9 mouse cellular contexts compared by ENCODE assay signal in genomic region chr2:121507951-121508330, GRCm38 (mm10). TPM values are rescaled to one million over a fixed set of nuclear protein-coding genes. Genes with fewer than 3 reads are reported as not detected.
A peak's percentile ranks its signal among the peaks of the same experiment; 100 is the strongest.
DNase-seq lines count a peak whose midpoint lies in the region; ATAC-seq lines count a peak whose summit lies in the region.
"Had no signal": no experiment of that assay in that cellular context is flagged by ENCODE, and none has a peak within 500 bp of the region (broad histone marks: within the 10 kb centered on the region; RNA-seq: fewer than 3 reads in every experiment).

No protein-coding gene starts in this region.

- no peaks in the 10 kb centered on the region for H3K27me3 ChIP-seq in neural tube, embryonic 11.5 days (ENCODE audit: control insufficient read depth, insufficient read depth, low read length)
- H3K27me3 ChIP-seq in forebrain, embryonic 16.5 days (replicated peaks; ENCODE audit: control insufficient read depth, insufficient read depth, low read length), result no peaks in the 10 kb centered on the region
- H3K27me3 ChIP-seq in liver, embryonic 16.5 days (ENCODE audit: control insufficient read depth, insufficient read depth, low read depth, low read length), result no peaks in the 10 kb centered on the region

- no peak overlapping the region for H3K9ac ChIP-seq in neural tube, embryonic 11.5 days (ENCODE audit: low read length)
- H3K9ac ChIP-seq in forebrain, embryonic 16.5 days (replicated peaks; ENCODE audit: low read depth, low read length), result no peak overlapping the region; the same call in 1 of the 2 replicates
- H3K9ac ChIP-seq in liver, embryonic 16.5 days (ENCODE audit: low read depth, low read length), result peak overlapping the region; percentile 84

- 96% methylated on average over 2 of the region's 2 CpGs for WGBS in neural tube, embryonic 11.5 days
- 83% methylated on average over 2 of the region's 2 CpGs for WGBS in forebrain, embryonic 16.5 days
- 53% methylated on average over 2 of the region's 2 CpGs for WGBS in liver, embryonic 16.5 days (ENCODE audit: insufficient replicate concordance)

- no peak for ATAC-seq in neural tube, embryonic 11.5 days (ENCODE audit: insufficient read depth, low FRiP score, low TSS enrichment)
- no peak for ATAC-seq in forebrain, embryonic 16.5 days
- no peak for ATAC-seq in liver, embryonic 16.5 days (ENCODE audit: low read depth)

- H3K4me1 ChIP-seq in neural tube, embryonic 11.5 days (ENCODE audit: control insufficient read depth, insufficient read depth, low read length), result no peaks in the 10 kb centered on the region
- peaks cover 11% of the 10 kb centered on the region for H3K4me1 ChIP-seq in forebrain, embryonic 16.5 days (replicated peaks; ENCODE audit: control insufficient read depth, insufficient read depth, low read length)
- H3K4me1 ChIP-seq in liver, embryonic 16.5 days (ENCODE audit: control insufficient read depth, low read depth, low read length), result peaks cover 19% of the 10 kb centered on the region

- DNase-seq in neural tube, embryonic 11.5 days (ENCODE audit: low spot score), result no peak
- DNase-seq in neural tube, embryonic 10.5 days (ENCODE audit: extremely low spot score, low spot score), result no peak
- no peak for DNase-seq in c-Kit-positive CD71-positive TER-119-positive erythroid progenitor cells, embryonic 14.5 days (ENCODE audit: low spot score)
- DNase-seq in embryo, embryonic 10 days (ENCODE audit: low spot score), result no peak
- DNase-seq in adrenal gland, postnatal 4 days (ENCODE audit: low spot score in 2 of 2), result no peak
- DNase-seq: adrenal gland, postnatal 36 days had no signal

- no peaks in the 10 kb centered on the region for H3K9me3 ChIP-seq in neural tube, embryonic 11.5 days (ENCODE audit: control insufficient read depth, low read length)
- H3K9me3 ChIP-seq in forebrain, embryonic 16.5 days (ENCODE audit: control insufficient read depth, low read length), result no peaks in the 10 kb centered on the region
- H3K9me3 ChIP-seq in liver, embryonic 16.5 days (replicated peaks; ENCODE audit: control insufficient read depth, low read length), result no peaks in the 10 kb centered on the region

- peaks cover 4% of the 10 kb centered on the region; the same call in 1 of the 2 replicates for H3K36me3 ChIP-seq in neural tube, embryonic 11.5 days (ENCODE audit: control insufficient read depth, insufficient read depth, low read length)
- 0 out of 2 replicates have a peak, but pooled peaks cover 4% of the 10 kb centered on the region for H3K36me3 ChIP-seq in forebrain, embryonic 16.5 days (ENCODE audit: control insufficient read depth, insufficient read depth)
- H3K36me3 ChIP-seq in liver, embryonic 16.5 days (ENCODE audit: control insufficient read depth, insufficient read depth), result peaks cover 14% of the 10 kb centered on the region

- no peak overlapping the region for H3K27ac ChIP-seq in neural tube, embryonic 11.5 days (ENCODE audit: low read depth, low read length)
- H3K27ac ChIP-seq in forebrain, embryonic 16.5 days (ENCODE audit: low read length), result no peak overlapping the region
- H3K27ac ChIP-seq in liver, embryonic 16.5 days (ENCODE audit: low read length), result 0 out of 2 replicates have a peak overlapping the region, but pooled peaks have one; percentile 4

- peak overlapping the region; percentile 54 for H3K4me2 ChIP-seq in neural tube, embryonic 11.5 days (ENCODE audit: low read depth)
- H3K4me2 ChIP-seq in forebrain, embryonic 16.5 days (ENCODE audit: low read length), result peak overlapping the region; percentile 62
- peak overlapping the region; percentile 74 for H3K4me2 ChIP-seq in liver, embryonic 16.5 days (ENCODE audit: low read depth, low read length)

- H3K4me3 ChIP-seq in neural tube, embryonic 11.5 days (ENCODE audit: low read depth, low read length), result peak overlapping the region; percentile 57
- H3K4me3 ChIP-seq in forebrain, embryonic 16.5 days (replicated peaks; ENCODE audit: low read length), result peak overlapping the region; percentile 63
- H3K4me3 ChIP-seq in liver, embryonic 16.5 days (ENCODE audit: low read depth, low read length), result peak overlapping the region; percentile 78

RNA-seq across cellular contexts. Expression of gene Wdr76, which starts 1.4 kb away (rescaled TPM):
- 10.5 and 10.6 TPM in 2 replicates for polyA plus RNA-seq in neural tube, embryonic 11.5 days (2014; fragmentation: Nextera tagmentation; extraction: Ambion mirVana)
- polyA plus RNA-seq in forebrain, embryonic 16.5 days (2015; fragmentation: Nextera tagmentation; extraction: Ambion mirVana), result 5.5 and 6.5 TPM in 2 replicates
- 6.3 and 7.7 TPM in 2 replicates for polyA plus RNA-seq in liver, embryonic 16.5 days (2015; fragmentation: Nextera tagmentation; extraction: Ambion mirVana)
- total RNA-seq in adrenal gland, postnatal 4 days (2021), result 10 to 100 TPM; 12.0 to 13.6 TPM

RNA-seq across cellular contexts. Expression of gene Mfap1a, which starts 1.5 kb away (rescaled TPM):
- polyA plus RNA-seq in neural tube, embryonic 11.5 days (2014; fragmentation: Nextera tagmentation; extraction: Ambion mirVana), result 30.8 and 33.9 TPM in 2 replicates
- polyA plus RNA-seq in forebrain, embryonic 16.5 days (2015; fragmentation: Nextera tagmentation; extraction: Ambion mirVana), result 34.0 and 35.2 TPM in 2 replicates
- 10.8 and 11.8 TPM in 2 replicates for polyA plus RNA-seq in liver, embryonic 16.5 days (2015; fragmentation: Nextera tagmentation; extraction: Ambion mirVana)
- total RNA-seq in adrenal gland, postnatal 4 days (2021), result 10 to 100 TPM; 29.0 to 32.5 TPM

RNA-seq across cellular contexts. Expression of gene Mfap1b, which starts 34.1 kb away (rescaled TPM):
- polyA plus RNA-seq in neural tube, embryonic 11.5 days (2014; fragmentation: Nextera tagmentation; extraction: Ambion mirVana), result 71.8 and 73.2 TPM in 2 replicates
- 78.6 and 82.6 TPM in 2 replicates for polyA plus RNA-seq in forebrain, embryonic 16.5 days (2015; fragmentation: Nextera tagmentation; extraction: Ambion mirVana)
- polyA plus RNA-seq in liver, embryonic 16.5 days (2015; fragmentation: Nextera tagmentation; extraction: Ambion mirVana), result 19.4 and 20.5 TPM in 2 replicates
- total RNA-seq in adrenal gland, postnatal 4 days (2021), result 10 to 100 TPM; 28.5 to 31.8 TPM

RNA-seq across cellular contexts. Expression of gene Serinc4, which starts 51.4 kb away (rescaled TPM):
- polyA plus RNA-seq in neural tube, embryonic 11.5 days (2014; fragmentation: Nextera tagmentation; extraction: Ambion mirVana), result 0.23 and 0.72 TPM in 2 replicates
- 1.6 and 1.7 TPM in 2 replicates for polyA plus RNA-seq in forebrain, embryonic 16.5 days (2015; fragmentation: Nextera tagmentation; extraction: Ambion mirVana)
- polyA plus RNA-seq in liver, embryonic 16.5 days (2015; fragmentation: Nextera tagmentation; extraction: Ambion mirVana), result 0.05 and 0.20 TPM in 2 replicates
- 1 to 10 TPM in 1 of 2 experiments, under 1 TPM in 1; 0.54 to 1.0 TPM for total RNA-seq in adrenal gland, postnatal 4 days (2021)
- total RNA-seq: liver, adult 2 months had no signal

RNA-seq across cellular contexts. Expression of gene Hypk, which starts 54.9 kb away (rescaled TPM):
- 105 and 116 TPM in 2 replicates for polyA plus RNA-seq in neural tube, embryonic 11.5 days (2014; fragmentation: Nextera tagmentation; extraction: Ambion mirVana)
- 105 and 108 TPM in 2 replicates for polyA plus RNA-seq in forebrain, embryonic 16.5 days (2015; fragmentation: Nextera tagmentation; extraction: Ambion mirVana)
- 64.5 and 79.5 TPM in 2 replicates for polyA plus RNA-seq in liver, embryonic 16.5 days (2015; fragmentation: Nextera tagmentation; extraction: Ambion mirVana)
- total RNA-seq in adrenal gland, postnatal 4 days (2021), result 10 to 100 TPM; 35.6 to 40.2 TPM
